Mouse (Mus musculus): Measurements from ENCODE around the gene Sms.

GRCm38 (mm10) chrX:157465949-157466348 is 26.1 kb downstream of the Sms start:
- TF ChIP-seq CTCF (IDR thresholded peaks at IDR 0.05; ENCODE audit: low read depth) (no peak), EP300 (IDR thresholded peaks at IDR 0.05; ENCODE audit: low read depth) (no peak)
